Mouse (Mus musculus): Measurements from ENCODE around the gene Il20rb. TPM values are rescaled to one million over a fixed set of nuclear protein-coding genes. Genes with fewer than 3 reads are reported as not detected.

The Il20rb gene
- total RNA-seq, 2 experiments from 2014 or later = 0.18 to 0.28 TPM

DNA sequence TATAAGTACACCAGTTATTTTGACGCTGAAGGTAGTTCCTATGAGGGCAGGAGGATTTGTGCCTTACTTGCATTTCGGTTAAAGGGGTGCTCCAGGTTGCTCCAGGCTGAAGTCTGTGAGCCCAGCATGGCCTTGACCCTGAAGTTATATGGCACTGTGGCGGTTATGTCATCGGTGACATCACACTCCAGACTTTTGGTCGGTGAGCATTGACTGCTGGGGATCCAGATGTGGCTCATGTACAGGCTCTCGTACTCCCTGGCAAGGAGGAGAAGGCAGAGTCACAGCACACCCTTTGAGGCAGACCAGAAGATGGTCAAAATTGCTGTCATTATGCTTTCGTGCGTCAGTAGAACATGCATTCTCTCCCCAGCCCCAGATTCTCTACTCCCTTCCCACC, 13.7 kb downstream of the Il20rb start:
- intact Hi-C loops (cut with DNase I) = no loop called here
- no peak for DNase-seq (ENCODE audit: low spot score in 2 of 2)

DNA sequence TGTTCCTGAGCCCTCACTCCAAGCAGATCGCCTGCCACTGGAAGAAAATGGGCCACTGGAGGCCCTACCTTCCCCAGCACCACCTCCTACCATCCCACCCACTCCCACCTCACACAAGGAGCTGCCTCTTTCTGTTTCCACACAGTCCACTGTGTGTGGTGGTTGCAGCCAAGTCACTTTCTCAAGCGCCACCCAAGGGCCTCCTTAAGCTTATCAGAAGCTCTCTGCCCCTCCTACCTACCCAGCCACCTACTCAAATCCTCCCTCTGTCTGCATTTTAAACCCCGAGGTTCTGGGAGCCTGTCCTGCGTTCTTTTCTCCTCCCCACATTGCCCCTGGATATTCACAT, 15.0 kb downstream of the Il20rb start:
- no peak for DNase-seq (ENCODE audit: low spot score in 2 of 2)
- intact Hi-C loops (cut with DNase I) = no loop called here

DNA sequence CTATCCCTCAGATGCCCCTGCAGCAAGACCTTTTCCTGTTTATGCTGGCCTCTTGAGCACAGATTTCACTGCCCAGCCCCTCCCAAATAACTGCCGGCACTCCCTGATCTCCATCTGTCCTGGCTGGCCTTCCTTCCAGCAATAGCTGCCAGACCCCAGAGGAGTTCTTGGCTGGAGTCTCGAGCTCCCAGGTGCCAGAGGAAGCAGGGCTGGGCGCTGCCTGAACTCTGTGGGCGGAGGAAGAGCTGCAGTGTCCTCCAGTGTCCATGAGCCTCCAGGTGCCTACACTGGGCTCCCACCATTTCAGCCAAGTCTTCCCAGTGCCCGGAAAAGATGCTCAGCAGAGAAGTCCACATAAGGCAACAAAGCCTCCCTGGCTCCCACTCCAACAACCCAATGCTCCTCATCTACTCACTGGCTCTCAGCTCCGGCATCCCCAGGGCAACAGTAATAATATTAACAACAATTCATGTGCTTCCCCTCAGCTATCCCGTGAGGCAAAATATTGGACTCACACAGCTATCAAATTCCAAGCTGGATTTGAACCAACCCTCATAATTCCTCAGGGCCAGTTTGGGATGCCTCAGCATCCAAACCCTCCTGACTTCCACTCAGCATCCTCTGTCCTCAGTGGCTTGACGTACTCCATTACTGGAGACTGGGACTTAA, 15.5 kb downstream of the Il20rb start:
- intact Hi-C loops (cut with DNase I) = no loop called here
- no peak for DNase-seq (ENCODE audit: low spot score in 2 of 2)

DNA sequence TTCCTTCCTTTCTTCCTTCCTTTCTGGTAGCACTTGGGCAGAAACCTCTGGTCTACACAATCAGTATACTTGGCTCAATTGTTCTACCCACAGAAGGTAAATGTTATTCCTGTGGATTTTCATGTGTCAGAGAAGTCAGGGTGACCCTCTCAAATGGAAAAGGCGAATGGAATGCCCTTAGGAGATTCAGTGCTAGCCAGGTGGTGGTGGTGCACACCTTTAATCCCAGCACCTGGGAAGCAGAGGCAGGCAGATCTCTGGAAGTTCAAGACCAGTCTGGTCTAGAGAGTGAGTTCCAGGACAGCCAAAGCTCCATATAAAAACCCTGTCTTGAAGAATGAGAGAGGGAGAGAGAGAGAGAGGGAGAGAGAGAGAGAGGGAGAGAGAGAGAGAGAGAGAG, 16.4 kb downstream of the Il20rb start:
- intact Hi-C loops (cut with DNase I) = no loop called here
- DNase-seq (ENCODE audit: low spot score in 2 of 2) = no peak

DNA sequence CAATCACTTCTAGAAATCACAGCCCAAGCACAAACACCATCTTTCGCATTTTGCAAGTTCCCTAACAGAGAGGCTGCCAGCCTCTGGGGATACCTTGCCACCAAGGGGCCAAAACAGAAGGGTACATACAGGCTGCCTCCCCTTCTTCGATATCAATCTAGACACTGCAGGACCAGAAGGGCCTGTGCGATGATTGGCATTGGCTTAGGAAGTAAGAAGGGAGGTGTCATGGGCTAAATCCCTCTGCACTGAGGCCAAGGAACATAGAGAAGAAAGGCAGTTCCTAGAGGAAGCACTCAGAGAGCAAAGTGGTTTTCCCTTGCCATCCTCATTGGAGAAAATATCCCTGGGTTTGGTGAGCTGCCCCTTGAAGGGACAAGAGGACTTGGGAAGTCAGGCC, 16.9 kb downstream of the Il20rb start:
- DNase-seq (ENCODE audit: low spot score in 2 of 2) = no peak
- intact Hi-C loops (cut with DNase I) = no loop called here

DNA sequence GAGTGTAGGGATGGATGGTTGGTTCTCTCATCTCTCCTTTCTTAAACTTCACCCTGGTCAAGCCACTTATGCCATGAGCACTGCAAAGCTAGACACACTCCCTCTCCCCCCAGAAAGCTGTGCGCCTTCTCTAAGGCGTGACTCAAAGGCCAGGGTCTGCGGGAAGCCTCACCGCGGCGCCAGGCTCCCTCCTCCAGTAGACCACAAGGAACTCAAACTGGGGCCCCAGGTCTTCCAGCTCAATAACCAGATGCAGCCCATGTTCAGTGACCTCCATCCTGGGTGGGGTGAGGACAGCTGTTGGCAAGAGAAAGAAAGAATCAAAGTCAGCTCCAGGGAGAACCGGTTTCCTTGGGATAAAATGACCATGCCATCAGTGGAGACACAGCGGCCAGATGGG, 18.4 kb downstream of the Il20rb start:
- intact Hi-C loops (cut with DNase I) = no loop called here
- no peak for DNase-seq (ENCODE audit: low spot score in 2 of 2)

DNA sequence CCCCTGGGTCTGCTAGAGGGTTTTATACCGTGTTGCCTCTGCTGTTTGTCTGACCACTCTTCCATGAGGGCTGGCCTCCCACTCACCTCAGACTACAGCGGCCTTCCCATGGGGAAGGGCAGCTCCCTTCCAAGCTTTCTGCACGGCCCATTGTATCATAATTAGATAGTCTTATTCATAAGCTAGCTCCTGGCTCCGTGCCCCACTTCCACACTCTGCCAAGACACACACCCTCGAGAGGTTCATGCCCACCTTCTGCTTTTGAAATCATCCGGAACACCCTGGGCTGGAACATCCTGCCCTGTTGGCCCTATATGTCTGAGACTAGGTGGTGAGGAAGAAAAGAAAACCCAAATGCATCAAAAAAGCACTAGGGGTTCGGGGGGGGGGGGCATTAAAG, 18.9 kb downstream of the Il20rb start:
- intact Hi-C loops (cut with DNase I) = no loop called here
- DNase-seq (ENCODE audit: low spot score in 2 of 2) = no peak

DNA sequence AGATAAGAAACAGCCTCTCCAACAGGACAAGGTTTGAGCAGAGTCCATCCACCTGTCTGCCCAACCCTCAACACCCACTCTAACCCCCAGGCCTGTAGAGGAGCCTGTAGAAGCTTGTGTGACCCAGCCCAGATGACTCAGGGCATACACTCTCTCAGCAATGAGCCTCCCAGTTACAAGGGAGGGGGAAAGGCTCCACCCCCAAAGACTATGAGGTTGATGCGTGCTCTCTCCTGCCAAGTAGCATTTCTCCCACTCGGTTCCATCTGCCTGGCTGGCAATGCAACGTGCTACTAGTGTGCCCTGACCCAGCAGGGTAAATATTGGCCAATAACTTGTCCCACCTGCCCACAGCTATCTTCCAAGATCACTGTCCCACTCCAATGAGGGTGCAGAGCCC, 19.8 kb downstream of the Il20rb start:
- intact Hi-C loops (cut with DNase I) = no loop called here
- no peak for DNase-seq (ENCODE audit: low spot score in 2 of 2)

DNA sequence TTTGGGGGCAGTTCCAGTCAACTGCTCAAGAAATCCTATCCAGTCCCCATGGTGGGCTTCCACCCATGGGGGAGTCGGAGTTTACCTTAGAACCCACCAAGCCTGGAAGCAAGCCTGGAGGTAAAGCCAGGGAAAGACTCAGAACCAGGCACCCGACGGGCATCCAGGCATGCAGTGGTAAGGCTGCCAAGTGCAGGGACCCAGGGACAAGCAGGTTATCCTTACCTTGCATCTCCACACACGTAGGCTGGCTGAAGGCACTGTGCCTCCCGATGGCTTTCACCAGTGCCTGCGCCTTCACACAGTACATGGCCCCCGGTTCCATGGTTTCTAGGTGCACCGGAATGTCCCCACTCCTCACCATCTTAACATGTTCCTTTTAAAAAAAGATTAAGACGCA, 20.6 kb downstream of the Il20rb start:
- intact Hi-C loops (cut with DNase I) = no loop called here
- DNase-seq (ENCODE audit: low spot score in 2 of 2) = no peak

DNA sequence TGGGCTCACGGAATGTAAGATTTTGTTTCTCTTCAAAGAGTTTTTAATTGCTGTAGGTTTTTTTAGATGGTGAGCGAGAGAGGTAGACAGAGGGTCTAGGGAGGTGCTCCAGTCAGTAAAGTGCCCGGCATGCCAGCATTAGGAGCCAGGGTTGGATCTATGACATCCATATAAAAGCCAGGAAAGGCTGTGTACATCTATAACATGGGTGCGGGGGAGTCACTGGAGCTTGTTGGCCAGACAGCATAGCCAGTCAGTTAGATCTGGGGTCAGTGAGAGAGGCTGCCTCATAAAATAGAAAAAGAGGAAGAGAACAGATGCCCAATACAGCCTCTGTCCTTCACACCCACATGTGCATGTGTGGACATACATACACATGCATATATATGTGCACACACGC, 21.2 kb downstream of the Il20rb start:
- no peak for DNase-seq (ENCODE audit: low spot score in 2 of 2)
- intact Hi-C loops (cut with DNase I) = no loop called here

DNA sequence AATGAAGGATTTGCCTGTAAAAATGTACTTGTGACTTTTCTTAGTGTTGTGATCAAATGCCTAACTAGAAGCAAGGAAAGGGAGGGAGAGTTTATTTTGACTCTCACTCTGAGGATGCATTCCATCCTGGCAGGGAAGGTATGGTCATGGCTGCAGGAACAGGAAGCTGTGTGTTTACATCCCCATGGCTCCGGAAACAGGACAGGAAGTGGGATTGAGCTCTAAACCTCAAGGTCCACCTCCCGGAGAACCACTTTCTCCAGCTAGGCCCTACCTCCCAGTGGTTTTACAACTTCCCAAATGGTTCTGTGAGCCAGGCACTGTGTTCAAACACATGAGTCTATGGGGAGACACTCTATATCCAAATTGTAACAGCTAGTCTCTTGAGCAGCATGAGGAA, 22.8 kb downstream of the Il20rb start:
- intact Hi-C loops (cut with DNase I) = no loop called here
- DNase-seq (ENCODE audit: low spot score in 2 of 2) = no peak

DNA sequence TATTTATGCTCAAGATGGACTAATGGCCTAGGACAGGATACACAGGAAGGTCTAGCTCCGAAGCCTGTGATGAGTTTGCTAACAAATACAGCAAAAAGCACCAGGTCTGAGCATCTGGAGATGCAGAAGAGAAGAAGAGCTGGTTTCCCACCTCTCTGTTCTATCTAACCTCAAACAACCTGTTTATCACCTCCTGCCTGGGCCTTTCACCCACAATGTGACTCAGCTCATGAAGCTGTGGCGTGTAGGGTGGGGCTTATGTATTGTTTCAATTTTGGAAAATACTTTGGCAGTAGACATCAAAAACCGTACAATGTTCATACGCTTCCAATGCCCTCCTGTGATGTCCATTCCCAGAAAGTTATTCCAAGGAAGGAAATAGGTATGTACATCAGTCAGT, 24.5 kb downstream of the Il20rb start:
- intact Hi-C loops (cut with DNase I) = no loop called here
- no peak for DNase-seq (ENCODE audit: low spot score in 2 of 2)

DNA sequence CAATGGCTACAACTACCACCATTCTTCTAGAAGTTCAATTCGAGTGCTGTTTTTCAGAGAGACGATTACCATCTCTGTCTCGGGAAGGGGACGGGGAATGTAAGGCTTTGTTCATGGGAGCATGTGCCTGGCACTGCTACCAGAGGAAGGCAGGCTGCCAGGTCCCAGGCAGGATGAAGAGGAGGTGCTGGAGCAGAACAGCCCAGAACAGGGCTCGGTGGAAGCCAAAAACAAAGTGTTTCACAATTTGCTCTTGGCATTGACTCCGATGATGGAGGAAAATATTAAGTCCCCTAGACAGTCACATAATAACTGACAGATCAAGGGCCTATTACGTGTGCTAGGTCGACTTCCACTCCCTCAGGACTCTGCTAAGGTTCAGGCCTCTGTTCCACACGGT, 24.9 kb downstream of the Il20rb start:
- DNase-seq (ENCODE audit: low spot score in 2 of 2) = peak; percentile 17 to 69
- intact Hi-C loops (cut with DNase I) = no loop called here

DNA sequence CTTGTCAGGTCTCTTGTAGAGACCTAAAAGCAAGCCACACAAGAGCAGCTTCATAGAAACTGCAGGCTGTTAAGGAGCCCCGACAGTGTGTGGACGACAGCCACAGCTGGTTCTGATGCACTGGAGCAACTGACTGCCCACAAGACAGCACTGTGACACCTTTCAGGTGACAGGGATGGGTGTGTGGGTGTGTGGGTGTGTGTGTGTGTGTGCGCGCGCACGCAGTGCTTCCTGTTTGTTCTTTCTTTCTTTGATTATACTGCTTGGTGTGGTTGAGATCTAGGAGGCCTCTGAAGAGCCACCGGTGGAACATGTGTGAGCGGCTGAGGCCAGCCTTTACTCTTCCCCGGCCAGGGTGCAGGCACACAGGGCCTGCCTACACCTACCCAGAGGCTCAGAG, 26.4 kb downstream of the Il20rb start:
- DNase-seq (ENCODE audit: low spot score in 2 of 2) = no peak
- intact Hi-C loops (cut with DNase I) = no loop called here

DNA sequence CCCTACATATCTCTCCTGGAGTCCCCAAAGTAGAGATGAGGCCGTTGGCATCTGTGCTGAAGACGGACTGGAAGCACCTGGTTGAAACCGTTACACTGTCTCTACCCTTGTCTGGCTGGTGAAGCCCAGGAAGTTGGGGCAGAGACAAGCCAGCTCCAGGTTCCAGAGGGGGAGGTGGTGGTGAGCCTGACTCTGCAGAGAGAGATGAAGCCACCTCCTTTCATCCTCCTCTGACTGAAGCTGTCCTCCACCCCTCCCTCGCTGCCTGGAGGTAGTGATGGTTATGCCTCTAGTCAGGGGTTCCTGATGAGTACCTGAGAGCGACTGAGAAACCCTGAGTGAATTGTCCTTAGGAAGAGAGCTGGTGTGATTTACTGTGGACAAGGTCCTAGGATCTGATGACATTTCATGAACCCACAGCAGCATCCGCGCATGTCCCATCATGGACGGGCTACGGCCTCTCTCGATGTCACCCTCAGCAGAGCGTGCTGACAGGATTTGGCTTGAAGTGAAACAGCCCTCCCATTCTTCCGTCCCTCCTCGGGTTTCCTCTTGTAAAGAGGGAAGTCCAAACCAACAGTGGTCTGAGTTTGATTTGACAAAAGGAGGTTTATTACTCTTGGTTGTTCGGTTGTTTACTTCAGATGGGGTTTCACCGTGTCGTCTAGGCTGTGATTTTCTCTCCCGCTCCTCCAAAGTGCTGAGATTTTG, 28.5 kb downstream of the Il20rb start:
- intact Hi-C loops (cut with DNase I) = loop anchor here (5.0 kb wide), 3 partner anchors 89 to 459 kb away; partner anchors contain the start of gene Nck1
- DNase-seq (ENCODE audit: low spot score in 2 of 2) = no peak

DNA sequence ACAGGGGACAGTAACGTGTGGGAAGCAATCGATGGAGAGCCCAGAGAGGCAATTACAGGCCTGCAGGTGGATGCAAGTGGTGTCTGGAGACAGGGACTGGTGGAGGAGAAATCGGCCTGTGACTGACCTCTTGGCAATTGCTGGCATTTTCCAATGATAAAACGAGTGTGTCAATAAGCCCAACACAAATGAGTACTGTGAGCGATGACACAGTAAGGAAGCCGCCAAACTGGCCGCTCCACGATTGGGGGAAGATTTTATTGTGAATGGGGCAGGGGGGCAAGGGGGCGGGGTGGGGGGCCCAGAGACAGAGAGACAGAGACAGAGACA, 32.0 kb downstream of the Il20rb start:
- DNase-seq (ENCODE audit: low spot score in 2 of 2) = no peak
- intact Hi-C loops (cut with DNase I) = loop anchor here (1.0 to 5.0 kb wide), 2 partner anchors 188 to 703 kb away; no protein-coding TSS in a partner anchor

DNA sequence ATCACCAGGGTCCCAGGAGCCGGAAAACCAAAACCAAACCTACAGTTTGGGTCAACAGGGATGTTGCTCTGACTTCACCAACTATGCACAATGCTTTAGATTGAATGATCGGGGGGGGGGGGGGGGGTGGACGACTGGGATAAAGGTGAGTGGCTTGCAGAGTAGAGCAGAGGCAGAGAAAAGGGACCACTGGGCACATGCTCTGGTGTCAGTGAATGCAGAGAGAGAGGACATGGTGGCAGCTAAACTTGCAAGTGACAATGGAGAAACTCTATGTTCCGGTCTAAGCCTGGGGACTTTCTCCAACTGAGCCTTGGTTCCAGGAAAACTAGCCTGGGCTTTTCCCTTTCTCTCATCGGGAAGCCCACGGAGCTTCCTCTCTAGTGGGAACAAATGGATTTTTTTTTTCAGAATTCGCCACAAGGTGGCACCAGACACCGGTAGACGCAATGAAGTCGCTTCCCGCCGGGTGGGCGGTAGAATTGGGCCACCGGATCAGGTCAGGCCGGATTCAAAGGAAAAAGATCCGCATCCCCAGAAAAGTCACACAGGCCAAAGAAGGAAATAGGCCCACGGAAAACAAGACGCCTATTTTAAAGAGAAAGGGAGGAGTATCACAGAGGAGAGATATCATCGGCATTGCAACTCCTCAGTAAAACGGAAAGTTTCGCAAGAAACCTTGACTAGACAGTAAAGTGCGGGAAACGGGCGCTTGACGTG, 32.5 kb downstream of the Il20rb start:
- intact Hi-C loops (cut with DNase I) = loop anchor here (1.0 to 5.0 kb wide), 2 partner anchors 188 to 703 kb away; no protein-coding TSS in a partner anchor
- DNase-seq (ENCODE audit: low spot score in 2 of 2) = peak; percentile 75 to 80

DNA sequence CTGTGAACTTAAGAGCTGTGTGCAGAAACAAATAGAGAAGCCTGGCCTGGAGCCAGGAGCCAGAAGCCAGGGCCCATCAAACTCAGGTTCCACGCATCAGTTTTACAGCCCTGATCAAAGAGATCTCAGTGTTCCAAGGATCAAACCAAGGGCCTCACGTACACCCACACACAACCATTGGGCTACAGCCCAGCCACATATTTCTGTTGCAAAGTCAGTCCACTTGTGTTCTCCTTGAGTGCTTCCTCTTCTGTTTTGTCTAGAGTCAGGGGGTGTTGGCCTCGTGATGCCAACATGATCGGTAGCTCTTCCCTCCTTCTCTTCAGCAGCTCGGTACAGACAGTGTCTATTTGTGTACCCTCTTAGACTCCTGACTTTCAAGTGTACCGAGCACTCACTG, 34.2 kb downstream of the Il20rb start:
- peak in 1 of 2 experiments; percentile 14 for DNase-seq (ENCODE audit: low spot score in 2 of 2)
- intact Hi-C loops (cut with DNase I) = loop anchor here (5.0 kb wide), 1 partner anchor 705 kb away; no protein-coding TSS in a partner anchor

DNA sequence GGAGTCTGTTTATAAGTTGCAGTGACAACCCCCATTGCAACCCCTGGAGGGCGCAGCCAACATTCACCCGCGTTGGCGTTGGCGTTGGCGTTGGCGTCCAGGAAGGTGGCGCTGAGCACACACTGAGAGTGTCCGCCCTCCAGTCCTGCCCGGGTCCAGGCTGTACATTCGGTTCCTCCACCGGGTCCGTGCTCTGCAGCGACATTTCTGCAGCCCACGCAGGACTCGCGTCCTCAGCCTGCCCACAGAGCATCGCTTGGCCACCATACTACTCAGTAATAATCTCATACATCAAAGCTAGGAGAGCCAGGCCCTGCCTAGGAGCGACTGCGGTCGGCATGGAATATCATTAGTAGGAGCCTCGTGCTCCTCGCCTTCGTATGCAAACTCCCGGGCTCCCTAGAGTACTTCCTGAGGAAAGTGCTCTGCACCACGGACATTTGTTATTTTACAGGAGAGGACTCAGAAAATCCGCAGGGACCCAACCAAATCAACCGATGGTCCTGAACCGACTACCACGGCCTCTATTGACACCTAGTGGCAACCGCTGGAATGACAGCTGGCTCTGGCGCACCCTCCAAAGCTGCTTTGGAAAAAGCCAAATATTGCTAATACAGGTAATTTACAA, 40.4 kb downstream of the Il20rb start:
- DNase-seq (ENCODE audit: low spot score in 2 of 2) = peak; percentile 77 to 80
- intact Hi-C loops (cut with DNase I) = loop anchor here (1.0 to 10.0 kb wide), 3 partner anchors 600 to 716 kb away; no protein-coding TSS in a partner anchor

DNA sequence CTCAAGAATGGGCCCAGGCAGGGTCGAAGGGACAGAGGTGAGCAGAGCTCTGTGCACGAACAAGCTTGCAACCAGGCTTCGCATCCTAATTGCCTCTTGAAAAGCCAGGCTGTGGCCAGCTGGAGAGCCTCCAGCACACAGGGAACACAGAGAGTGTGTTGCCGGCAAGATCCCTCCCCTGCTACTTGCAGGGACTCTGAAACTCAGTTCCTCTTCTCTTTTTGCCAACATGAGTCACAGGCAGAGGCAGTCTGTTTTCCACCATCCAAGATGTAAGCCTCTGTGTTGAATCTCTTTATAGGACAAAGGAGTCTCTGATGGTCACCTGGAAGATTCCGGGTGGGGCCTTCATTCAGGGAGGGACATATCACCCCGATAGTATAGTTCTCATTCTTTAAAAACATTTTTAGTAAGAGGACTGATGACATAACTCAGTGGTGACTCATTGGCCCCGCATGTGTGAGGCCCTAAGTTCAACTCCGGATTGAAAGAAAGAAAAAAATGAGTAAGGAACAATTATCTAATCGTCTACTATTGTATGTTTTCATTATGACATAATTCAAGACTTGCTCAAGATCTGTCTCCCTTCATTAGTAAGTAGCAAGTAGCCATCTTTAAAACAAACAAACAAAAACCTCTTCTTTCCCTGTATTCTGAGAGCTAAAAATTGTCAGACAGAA, 46.3 kb downstream of the Il20rb start:
- peak in 1 of 2 experiments; percentile 59 for DNase-seq (ENCODE audit: low spot score in 2 of 2)
- intact Hi-C loops (cut with DNase I) = loop anchor here (10.0 kb wide), 1 partner anchor 675 kb away; no protein-coding TSS in a partner anchor

Data from left cerebral cortex, postnatal 25 days (tissue).